Mouse (Mus musculus) olfactory bulb, adult 2 months (tissue): ENCODE data around the gene Nf2.

Experiments
- CTCF ChIP-seq: fragments of 200-500 bp; IDR thresholded peaks from 2 replicates; pipeline ENCODE4 v1.5.1; 2012; ENCODE audit warnings: low read depth, mild to moderate bottlenecking, low read length, moderate library complexity; ENCODE audit not compliant: insufficient read depth
- POLR2A ChIP-seq: fragments of 200-500 bp; IDR thresholded peaks from 2 replicates; pipeline ENCODE4 v1.6.1; 2012; ENCODE audit warnings: mild to moderate bottlenecking, low read depth, low read length, moderate library complexity; ENCODE audit not compliant: insufficient read depth

DNA sequence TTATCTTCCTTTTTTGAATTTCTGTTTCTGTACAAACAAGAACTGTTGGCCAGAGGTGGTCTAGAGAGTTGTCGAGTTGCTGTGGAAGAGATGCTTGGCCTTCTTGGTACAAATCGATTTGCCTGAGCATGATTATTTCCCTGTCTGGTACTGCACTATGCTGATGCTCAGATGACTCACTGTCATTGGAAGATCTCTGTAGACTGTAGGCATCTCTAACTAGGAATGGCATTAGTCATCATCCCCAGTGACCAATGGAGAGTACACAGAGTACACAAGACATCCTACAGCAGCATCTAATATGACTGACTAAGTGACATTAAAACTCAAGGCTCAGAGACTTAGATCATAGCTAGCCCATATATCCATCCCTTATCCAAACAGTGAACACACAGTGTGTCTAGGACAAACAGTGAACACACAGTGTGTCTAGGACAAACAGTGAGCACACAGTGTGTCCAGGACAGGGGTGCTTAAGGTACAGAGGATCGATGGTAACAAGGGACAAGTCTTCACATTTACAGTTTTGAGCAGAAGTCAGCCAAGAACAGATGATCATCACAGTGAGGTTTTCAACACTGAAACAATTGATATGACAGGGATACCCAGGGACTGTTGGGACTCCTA lies 23.1 kb downstream of the Nf2 start:
- TF ChIP-seq POLR2A: no peak
- TF ChIP-seq CTCF: no peak
